Mouse (Mus musculus) mouse embryonic stem cell (cell line): ENCODE data around the gene Fras1.

Experiments
- in situ Hi-C, 2 experiments: fragments of 300-500 bp; cut with MboI; formaldehyde crosslinking; loops; 1 replicate in 1 of 2; 3 replicates in 1 of 2; pipeline ENCODE4 v1.14.3; 2019 to 2020; ENCODE audit warnings: low sequenced_read_pairs in 2 of 2, low pct_unique_long_range_greater_than_20kb in 1 of 2, mixed read lengths in 1 of 2; ENCODE audit not compliant: unreplicated experiment in 1 of 2

Gene Fras1

DNA sequence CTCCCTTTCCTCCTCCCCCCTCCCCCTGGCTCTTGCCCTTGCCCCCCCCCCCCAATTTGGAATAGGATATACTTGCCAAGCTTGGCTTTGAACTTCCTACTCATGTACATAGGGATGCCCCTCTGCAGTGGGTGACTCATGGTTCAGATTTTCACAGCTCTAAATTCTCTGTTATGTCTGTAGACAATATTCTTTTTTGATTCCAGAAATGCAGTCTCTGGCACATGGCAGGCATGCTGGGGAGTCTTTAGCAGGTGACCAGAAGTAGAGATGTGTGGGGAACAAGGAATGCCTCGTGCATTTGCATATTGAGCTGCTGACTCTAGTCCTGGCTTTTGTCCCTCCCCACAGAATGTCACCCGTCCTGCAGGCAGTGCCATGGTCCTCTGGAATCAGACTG, 244.3 kb downstream of the Fras1 start:
- in situ Hi-C loops, result no loop called here

DNA sequence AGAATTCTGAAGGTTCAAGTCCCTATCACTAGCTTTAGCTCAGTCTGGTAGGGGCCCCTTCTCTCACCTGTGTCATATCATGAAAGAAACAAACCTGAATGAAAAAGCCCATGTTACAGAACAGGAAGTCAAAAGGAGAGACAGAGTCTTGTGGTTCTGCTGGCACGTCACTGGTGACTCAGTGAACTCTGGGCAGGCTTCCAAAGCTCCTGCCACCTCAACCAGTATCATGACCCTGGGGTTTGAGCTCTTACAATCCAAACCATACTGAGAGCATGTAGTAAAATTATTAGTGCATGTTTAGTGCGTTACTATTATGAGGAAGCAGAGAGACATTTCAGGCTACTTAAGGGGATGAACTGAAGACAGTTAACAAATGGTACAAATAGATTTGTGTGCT, 246.5 kb downstream of the Fras1 start:
- in situ Hi-C loops, result no loop called here

- in situ Hi-C loops, result no loop called here
Measured at GRCm38 (mm10) chr5:96620618-96621017, 246.9 kb downstream of the Fras1 start.

GRCm38 (mm10) chr5:96622604-96623352, 249.0 kb downstream of the Fras1 start:
- in situ Hi-C loops, result no loop called here

- in situ Hi-C loops, result no loop called here
Measured at GRCm38 (mm10) chr5:96629851-96630250, 256.1 kb downstream of the Fras1 start.

DNA sequence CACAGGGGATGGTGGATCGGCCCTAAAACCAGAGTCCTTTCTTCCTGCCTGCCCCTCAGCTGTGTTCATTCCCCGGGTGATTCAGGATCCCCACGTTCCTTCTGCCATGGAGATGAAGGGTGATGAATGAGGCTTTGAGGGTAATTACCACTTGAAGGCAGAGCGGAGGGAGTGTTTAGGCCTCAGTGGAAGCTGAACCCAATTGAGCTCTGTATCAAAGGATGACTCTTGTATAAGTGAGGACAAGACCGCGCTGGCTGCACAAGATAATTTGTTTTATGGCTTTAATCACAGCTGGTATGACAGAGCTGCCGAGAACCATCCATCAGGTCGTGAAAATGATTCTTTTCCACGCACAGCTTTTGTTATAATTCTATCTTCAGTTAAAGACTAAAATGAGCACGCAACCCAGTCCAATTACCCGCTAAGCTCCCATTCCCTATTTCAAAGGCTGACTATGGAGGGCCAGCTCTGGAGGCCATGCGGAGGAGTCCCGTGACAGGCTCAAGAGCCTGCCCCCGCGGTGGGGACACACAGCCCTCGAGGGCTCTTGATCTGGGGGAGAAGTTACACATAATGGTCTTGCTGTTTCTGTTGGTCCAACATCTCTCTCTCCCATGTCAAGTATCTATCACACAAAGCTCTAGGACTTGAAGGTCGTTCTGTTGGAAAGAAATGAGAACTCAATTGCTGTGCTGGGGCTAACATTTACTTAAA, 261.5 kb downstream of the Fras1 start:
- in situ Hi-C loops, result no loop called here

DNA sequence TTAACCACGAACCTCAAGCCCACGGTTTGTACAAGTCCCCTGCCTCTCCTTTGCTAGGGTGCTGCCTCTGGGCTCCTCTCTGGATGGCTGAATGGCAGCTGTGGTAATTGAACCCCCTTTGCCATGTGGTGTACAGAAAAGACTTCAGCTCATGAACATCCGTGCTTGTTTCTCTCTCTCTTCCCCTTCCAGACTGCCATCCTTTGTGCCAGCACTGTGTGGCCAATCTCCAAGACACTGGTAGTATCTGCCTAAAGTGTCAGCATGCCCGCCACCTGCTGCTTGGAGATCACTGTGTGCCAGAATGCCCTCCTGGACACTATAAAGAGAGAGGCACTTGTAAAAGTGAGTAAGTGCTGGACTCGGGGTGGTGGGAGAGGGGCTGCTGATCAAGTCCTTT, 262.1 kb downstream of the Fras1 start:
- in situ Hi-C loops, result no loop called here

GRCm38 (mm10) chr5:96639213-96639910, 265.6 kb downstream of the Fras1 start:
- in situ Hi-C loops, result no loop called here

- in situ Hi-C loops, result no loop called here
Measured at GRCm38 (mm10) chr5:96641297-96641696, 267.5 kb downstream of the Fras1 start.

DNA sequence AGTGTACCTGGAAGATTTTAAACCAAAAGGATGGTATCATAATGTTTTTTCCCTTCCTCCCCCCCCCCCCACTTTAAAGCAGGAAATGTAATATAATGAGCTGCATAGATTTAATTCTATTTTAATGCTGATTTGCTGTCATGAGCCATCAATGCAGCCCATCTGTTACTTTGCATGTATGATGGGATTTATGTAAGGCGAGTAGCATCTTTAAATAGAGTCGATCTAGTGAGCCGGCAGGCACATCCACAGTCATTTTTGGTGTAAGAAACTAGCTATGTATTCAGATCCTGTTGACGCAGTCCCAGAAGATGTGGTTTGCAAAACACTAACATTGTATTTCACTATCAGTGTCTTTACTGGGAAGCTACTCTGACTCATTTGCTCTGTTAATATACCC, 301.9 kb downstream of the Fras1 start:
- in situ Hi-C loops, result no loop called here

- in situ Hi-C loops, result no loop called here
Measured at GRCm38 (mm10) chr5:96677498-96677897, 303.7 kb downstream of the Fras1 start.

DNA sequence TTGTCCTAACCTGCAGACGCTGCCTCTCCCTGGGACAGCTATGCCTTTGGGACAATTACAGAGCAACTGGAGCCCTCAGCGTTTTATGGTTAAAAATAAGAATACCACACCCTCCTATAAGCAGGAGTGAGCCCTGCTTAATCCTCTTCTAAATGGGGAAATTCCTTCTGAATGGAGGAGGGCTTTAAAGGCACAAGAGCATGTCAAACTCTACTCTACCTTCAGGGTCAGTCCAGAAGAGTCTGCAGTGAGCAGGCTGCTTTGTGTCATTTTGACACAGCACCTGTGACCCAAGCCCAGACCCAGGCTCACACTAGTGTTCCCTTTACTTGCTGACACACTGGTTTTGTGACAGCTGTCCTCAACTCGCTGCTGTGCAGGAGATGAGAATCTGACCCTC, 307.3 kb downstream of the Fras1 start:
- in situ Hi-C loops, result no loop called here

DNA sequence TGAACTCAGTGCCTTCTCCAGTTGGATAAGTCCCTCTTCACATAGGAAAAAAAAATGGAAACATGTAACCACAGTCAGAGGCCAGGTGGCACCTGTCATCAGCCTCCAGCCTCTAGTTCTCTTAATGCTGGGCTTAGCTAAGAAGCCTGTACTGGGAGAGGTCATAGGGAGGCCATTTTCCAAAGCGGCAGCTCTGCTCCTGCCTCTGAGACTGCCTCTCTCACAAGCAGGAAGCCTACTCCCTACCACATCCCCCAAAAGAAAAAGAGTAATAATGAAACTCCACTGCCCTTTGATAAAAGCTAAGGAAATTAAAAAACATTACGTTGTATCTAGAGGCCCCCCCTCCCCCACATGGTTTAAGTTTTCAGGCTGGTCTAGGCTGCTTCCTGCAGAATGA, 309.0 kb downstream of the Fras1 start:
- in situ Hi-C loops, result no loop called here

GRCm38 (mm10) chr5:96688885-96689284, 315.1 kb downstream of the Fras1 start:
- in situ Hi-C loops, result no loop called here

- in situ Hi-C loops, result no loop called here
Measured at GRCm38 (mm10) chr5:96698972-96699371, 325.2 kb downstream of the Fras1 start.

DNA sequence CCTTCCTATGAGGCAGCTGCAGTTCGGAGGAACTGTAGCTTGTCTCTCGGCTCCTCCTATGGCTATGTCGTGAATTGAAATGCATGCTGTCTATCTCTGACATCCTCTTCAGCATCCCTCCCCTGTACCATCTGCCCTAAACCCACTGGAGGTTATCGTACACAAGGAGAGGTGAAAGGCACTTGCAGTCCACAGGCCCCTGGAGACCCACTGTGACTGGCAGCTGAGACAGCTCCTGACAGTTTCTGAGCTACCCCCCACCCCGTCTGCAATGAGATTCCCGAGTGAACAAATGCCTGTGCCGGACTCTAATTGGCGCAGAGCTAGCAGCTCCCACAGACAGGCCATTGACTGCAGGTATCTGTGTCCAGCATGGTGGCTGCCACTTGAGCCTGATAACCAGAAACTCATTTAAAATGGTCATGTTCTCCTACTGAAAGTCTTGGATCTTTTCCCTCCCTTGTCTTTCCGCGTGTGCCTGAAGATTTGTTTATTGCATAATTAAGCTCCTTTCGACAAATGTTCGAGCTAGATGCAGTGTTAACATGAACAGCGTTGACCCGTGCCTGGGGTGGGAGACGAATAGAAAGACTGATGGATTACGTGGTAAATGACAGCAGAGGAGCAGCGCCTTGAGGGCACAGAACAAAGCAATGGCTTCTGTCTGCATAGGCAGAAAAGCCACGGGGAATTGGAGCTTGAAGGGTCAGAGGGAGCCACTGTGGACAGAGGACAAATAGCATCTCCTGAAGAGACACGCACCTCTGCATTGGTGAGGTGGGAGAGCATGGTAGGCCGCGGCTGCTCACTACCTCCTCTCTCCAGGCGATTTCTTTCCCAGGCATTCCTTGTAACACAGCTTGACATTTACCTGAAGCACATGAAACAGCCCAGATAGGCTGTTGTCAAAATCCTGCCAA, 329.2 kb downstream of the Fras1 start:
- in situ Hi-C loops, result no loop called here

DNA sequence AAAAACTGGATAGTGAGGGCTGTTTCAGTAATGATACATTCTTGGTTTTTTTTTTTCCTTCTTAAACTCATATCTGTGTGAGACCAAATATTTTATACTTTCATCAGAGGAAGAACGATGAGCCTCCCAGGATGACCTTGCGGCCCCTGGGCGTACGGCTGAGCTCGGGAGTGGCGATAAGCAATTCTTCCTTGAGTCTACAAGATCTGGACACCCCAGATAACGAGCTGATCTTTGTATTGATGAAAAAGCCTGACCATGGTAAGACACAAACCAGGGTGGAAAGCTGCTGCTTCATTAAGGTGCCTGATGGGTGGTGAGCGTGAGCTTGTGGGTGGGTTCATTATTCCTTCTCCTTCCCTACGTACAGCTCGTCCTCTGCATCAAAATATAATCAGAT, 334.8 kb downstream of the Fras1 start:
- in situ Hi-C loops, result no loop called here

DNA sequence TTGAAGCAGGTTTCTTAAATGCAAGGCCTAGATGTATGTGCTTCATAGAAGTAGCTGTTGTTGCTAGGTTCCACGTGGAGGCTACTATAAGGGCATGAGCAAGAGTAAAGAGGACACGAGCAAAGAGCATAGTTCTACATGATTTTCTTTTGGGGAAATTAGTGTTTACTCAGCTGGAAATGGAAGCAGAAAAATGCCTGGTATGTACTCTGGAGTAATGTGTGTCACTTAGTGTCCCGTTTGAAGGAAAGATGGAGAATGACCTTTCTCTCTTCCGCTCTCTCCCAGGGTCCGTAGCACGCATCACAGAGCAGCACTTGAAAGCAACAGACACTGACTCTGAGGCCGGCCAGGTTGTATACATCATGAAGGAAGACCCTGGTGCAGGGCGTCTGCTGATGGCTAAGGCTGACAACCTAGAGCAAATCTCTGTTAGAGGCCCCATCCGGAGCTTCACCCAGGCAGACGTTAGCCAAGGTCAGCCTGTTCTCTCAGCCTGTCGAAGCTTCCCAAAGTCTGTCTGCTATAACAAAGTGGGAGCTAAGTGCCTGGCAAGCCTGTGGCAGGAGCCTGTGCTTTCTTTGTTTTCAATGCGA, 338.4 kb downstream of the Fras1 start:
- in situ Hi-C loops, result no loop called here
